Mouse (Mus musculus): ENCODE results near the gene Apobec2. TPM values are rescaled to one million over a fixed set of nuclear protein-coding genes. Genes with fewer than 3 reads are reported as not detected.

Apobec2 gene
- polyA plus RNA-seq, 1 experiment from 2014 or later = 0.25 TPM

- peak overlapping the region; percentile 66 for H3K4me2 ChIP-seq (ENCODE audit: low read depth, low read length)
- ATAC-seq (no peak), DNase-seq (no peak)
- TF ChIP-seq CTCF (IDR thresholded peaks at IDR 0.05; ENCODE audit: low read depth) = no peak
- H3K4me1 ChIP-seq (ENCODE audit: insufficient read depth) = peaks cover 33% of the 10 kb centered on the region
- H3K36me3 ChIP-seq (replicated peaks; ENCODE audit: insufficient read depth, low read length) = peaks cover 38% of the 10 kb centered on the region
- no peaks in the 10 kb centered on the region for H3K9me3 ChIP-seq (ENCODE audit: low read length)
- no peaks in the 10 kb centered on the region for H3K27me3 ChIP-seq (ENCODE audit: insufficient read depth, low read length)
- WGBS (ENCODE audit: insufficient replicate concordance) = 57% methylated on average over 8 of the region's 8 CpGs
- peak overlapping the region; percentile 94 for H3K4me3 ChIP-seq (ENCODE audit: low read depth, low read length)
- peak overlapping the region; percentile 100; the same call in 1 of the 2 replicates for H3K27ac ChIP-seq (ENCODE audit: low read depth)
- H3K9ac ChIP-seq (replicated peaks) = peak overlapping the region; percentile 78
Measured at GRCm38 (mm10) chr17:48411241-48411640, 21.5 kb downstream of the Apobec2 start.

DNA sequence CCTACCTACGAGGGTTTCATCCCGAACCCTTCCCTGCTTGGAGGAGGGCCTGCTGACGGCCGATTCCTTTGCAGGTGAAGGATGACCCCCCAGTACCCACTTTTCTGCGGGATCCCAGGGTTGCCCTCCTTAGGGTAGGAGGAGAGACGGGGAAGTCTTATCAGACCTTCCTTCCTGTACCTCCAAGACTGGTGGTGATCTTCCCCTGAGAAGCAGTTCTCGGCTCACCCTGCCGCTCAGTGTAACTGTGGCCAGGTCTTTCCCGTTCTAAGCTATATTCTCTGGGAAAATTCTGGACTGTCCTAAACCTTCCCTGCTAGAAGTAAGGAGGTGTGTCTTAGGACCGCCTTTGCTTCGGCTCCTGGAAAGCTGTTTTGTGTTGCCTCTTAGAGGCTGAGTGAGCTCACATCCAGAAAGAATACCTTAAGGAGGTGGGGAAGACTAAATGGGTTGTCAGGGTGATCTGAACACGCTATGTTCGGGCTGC, 22.4 kb downstream of the Apobec2 start:
- no peak for DNase-seq
- no peak for TF ChIP-seq CTCF (IDR thresholded peaks at IDR 0.05; ENCODE audit: low read depth)
- no peak for TF ChIP-seq EP300 (IDR thresholded peaks at IDR 0.05; ENCODE audit: low read depth)
- Histone ChIP-seq H3K4me1 (ENCODE audit: insufficient read depth) (peaks cover 34% of the 10 kb centered on the region), H3K36me3 (replicated peaks; ENCODE audit: insufficient read depth, low read length) (peaks cover 33% of the 10 kb centered on the region), H3K9me3 (ENCODE audit: low read length) (no peaks in the 10 kb centered on the region), H3K27me3 (ENCODE audit: insufficient read depth, low read length) (no peaks in the 10 kb centered on the region), H3K27ac (ENCODE audit: low read depth) (peak overlapping the region; percentile 100), H3K9ac (replicated peaks) (peak overlapping the region; percentile 78), H3K4me3 (ENCODE audit: low read depth, low read length) (peak overlapping the region; percentile 94), H3K4me2 (ENCODE audit: low read depth, low read length) (peak overlapping the region; percentile 66)
- WGBS (ENCODE audit: insufficient replicate concordance) = under 1% methylated on average over 13 of the region's 13 CpGs
- no peak for ATAC-seq

DNA sequence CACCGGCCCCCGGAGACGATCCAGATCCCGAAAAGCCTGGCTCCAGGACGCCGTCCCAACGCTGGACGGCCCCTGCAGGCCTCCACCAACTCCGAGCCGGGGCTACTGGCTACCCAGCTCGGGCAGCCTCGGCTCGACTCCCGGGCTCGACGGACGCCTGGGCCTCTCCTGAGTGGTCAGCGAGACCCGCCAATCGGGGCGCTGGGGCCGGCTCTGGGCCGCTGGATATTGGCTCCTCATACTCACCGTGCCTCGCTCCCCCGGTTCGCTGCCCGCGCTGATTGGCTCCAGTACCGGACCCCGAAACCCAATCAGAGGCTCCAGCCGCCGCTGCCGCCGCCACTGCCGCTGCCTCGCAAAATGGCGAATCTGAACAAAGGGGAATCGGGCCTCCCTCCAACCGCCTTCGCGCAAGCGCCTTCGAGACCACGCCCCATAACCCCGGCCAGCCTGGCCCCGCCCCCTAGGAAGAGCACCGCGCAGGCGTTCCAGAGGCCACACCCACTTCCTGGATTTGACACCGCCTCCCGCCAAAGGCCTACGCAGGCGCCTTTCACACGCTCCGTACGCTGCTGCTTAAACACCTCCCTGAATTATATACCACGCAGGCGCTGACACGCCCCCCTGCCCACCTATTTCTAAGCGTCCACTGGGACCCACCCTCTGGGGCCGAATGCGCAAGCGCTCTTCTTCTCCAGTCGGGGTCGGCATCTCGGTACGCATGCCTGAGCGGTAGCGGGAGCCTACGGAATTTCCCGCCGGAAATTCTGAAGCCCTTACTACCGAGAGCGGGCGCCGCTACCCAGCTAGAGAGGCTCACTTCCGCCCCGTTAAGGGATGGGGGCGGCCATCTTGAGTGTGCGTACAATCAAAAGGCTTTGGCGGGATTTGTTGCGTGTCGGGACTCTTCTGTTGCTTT, 23.1 kb downstream of the Apobec2 start, which contains the start of the genes Nfya and Oard1:
TSS of gene Nfya (minus strand) at position 527 of the 919 bp plus-strand sequence.
TSS of gene Oard1 (plus strand) at position 635 of the 919 bp plus-strand sequence.
- H3K27me3 ChIP-seq (ENCODE audit: insufficient read depth, low read length) = no peaks in the 10 kb centered on the region
- peaks cover 26% of the 10 kb centered on the region for H3K36me3 ChIP-seq (replicated peaks; ENCODE audit: insufficient read depth, low read length)
- DNase-seq = peak; percentile 100
- H3K4me3 ChIP-seq (ENCODE audit: low read depth, low read length) = peak within 1 kb of the TSS; percentile 94
- peak within 1 kb of the TSS; percentile 99 for H3K9ac ChIP-seq (replicated peaks)
- peak within 1 kb of the TSS; percentile 100 for H3K27ac ChIP-seq (ENCODE audit: low read depth)
- ATAC-seq = peak; percentile 88
- no peaks in the 10 kb centered on the region for H3K9me3 ChIP-seq (ENCODE audit: low read length)
- under 1% methylated on average over 77 of the region's 84 CpGs for WGBS (ENCODE audit: insufficient replicate concordance)
- H3K4me1 ChIP-seq (ENCODE audit: insufficient read depth) = peaks cover 34% of the 10 kb centered on the region
- H3K4me2 ChIP-seq (ENCODE audit: low read depth, low read length) = peak within 1 kb of the TSS; percentile 87
- TF ChIP-seq EP300 (IDR thresholded peaks at IDR 0.05; ENCODE audit: low read depth) (peak; percentile 51), CTCF (IDR thresholded peaks at IDR 0.05; ENCODE audit: low read depth) (no peak)

DNA sequence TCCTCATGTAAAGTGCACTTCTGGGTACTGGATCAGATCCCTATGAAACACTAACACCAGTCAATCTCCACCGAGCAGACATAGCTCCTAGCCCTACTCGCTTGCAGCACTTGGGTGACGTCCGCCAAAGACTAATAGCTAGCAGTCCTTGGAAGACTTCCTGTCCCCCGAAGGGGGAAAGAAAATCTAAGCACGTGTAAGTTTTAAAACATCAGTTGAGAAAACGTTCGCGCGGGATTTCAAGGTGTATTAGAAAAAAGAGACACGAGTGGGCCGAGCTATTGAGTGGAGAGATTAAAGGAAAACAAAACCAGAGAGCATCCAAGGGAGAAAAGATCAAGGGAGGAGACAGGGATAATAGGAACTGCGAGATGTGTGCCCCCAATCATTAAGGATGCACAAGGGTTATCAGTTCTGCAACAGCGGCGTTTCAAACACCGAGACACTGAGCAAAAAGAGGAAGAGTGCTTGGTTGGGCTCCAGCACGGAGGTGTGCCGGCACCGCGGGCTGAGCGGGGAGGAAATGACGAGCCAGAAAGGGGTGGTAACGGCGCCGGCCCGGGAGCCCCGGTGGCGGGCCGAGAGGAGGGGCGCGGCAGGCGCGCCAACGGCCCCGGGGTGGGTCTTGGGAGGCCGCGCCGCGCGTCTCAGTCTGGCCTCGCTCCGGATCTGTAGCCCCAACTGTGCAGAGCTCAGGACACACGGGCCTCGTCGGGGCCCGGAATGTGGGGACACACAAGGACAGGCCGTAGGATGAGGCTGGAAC, 24.0 kb downstream of the Apobec2 start:
- DNase-seq (peak; percentile 90), ATAC-seq (peak; percentile 47)
- H3K27ac ChIP-seq (ENCODE audit: low read depth) = peak overlapping the region; percentile 100
- H3K27me3 ChIP-seq (ENCODE audit: insufficient read depth, low read length) = no peaks in the 10 kb centered on the region
- H3K4me3 ChIP-seq (ENCODE audit: low read depth, low read length) = peak overlapping the region; percentile 94
- H3K9me3 ChIP-seq (ENCODE audit: low read length) = no peaks in the 10 kb centered on the region
- H3K9ac ChIP-seq (replicated peaks) = peak overlapping the region; percentile 99
- under 1% methylated on average over 47 of the region's 47 CpGs for WGBS (ENCODE audit: insufficient replicate concordance)
- TF ChIP-seq CTCF (IDR thresholded peaks at IDR 0.05; ENCODE audit: low read depth) = no peak
- 0 out of 2 replicates have a peak, but pooled peaks have one; percentile 27 for TF ChIP-seq EP300 (IDR thresholded peaks at IDR 0.05; ENCODE audit: low read depth)
- peaks cover 18% of the 10 kb centered on the region for H3K36me3 ChIP-seq (replicated peaks; ENCODE audit: insufficient read depth, low read length)
- peaks cover 34% of the 10 kb centered on the region for H3K4me1 ChIP-seq (ENCODE audit: insufficient read depth)
- peak overlapping the region; percentile 87 for H3K4me2 ChIP-seq (ENCODE audit: low read depth, low read length)

DNA sequence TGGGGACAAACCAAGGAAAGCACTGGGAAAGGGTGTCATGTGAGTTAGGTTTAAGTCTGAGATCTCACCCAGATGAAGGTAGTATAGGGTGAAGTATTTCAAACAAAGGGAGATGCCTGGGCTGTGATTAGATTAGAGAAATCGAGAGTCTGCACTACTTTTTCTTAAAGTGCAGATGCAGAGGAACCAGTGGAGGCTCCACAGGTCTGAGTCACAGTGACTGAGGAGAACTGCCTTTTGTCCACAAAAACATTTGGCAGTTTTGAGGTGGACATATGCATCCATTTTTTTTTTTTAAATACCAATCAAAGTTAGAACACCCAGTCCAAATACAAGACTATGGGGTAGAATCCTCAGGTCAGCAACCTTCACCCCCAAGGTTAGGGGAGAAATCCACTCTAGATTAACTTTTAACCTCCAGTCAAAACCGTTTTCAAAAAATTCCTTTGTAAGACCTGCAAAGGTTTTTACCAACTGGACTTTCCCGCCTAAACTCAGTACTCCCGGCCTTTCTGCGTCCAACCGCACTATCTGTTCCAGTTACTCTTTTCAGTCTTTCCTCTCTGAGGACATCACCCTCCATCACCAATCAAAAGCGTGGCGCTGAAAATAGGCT, 24.7 kb downstream of the Apobec2 start:
- peaks cover 34% of the 10 kb centered on the region for H3K4me1 ChIP-seq (ENCODE audit: insufficient read depth)
- H3K9ac ChIP-seq (replicated peaks) = peak overlapping the region; percentile 99
- H3K27ac ChIP-seq (ENCODE audit: low read depth) = peak overlapping the region; percentile 100
- WGBS (ENCODE audit: insufficient replicate concordance) = 5% methylated on average over 8 of the region's 8 CpGs
- no peaks in the 10 kb centered on the region for H3K27me3 ChIP-seq (ENCODE audit: insufficient read depth, low read length)
- H3K4me2 ChIP-seq (ENCODE audit: low read depth, low read length) = peak overlapping the region; percentile 87
- no peak for ATAC-seq
- H3K9me3 ChIP-seq (ENCODE audit: low read length) = no peaks in the 10 kb centered on the region
- DNase-seq = no peak
- peak overlapping the region; percentile 94 for H3K4me3 ChIP-seq (ENCODE audit: low read depth, low read length)
- H3K36me3 ChIP-seq (replicated peaks; ENCODE audit: insufficient read depth, low read length) = peaks cover 15% of the 10 kb centered on the region; the same call in 1 of the 2 replicates
- TF ChIP-seq EP300 (IDR thresholded peaks at IDR 0.05; ENCODE audit: low read depth) (no peak), CTCF (IDR thresholded peaks at IDR 0.05; ENCODE audit: low read depth) (no peak)
